Mouse (Mus musculus) kidney, embryonic 14.5 days (tissue): Measurements from ENCODE around the gene Twf2. TPM values are rescaled to one million over a fixed set of nuclear protein-coding genes. Genes with fewer than 3 reads are reported as not detected.

ENCODE experiments used
- ATAC-seq: fragments of 200-750 bp; cut with Nextera tagmentation; 2 replicates; pipeline ENCODE4 v1.8.0; 2017; ENCODE audit warnings: moderate number of reproducible peaks, mild to moderate bottlenecking, moderate TSS enrichment, moderate library complexity; ENCODE audit not compliant: low FRiP score, low TSS enrichment
- H3K27ac ChIP-seq: fragments of 300-500 bp; sonication (generic); 2 replicates; pipeline ENCODE4 v1.5.1; 2014; ENCODE audit warnings: low read depth, mild to moderate bottlenecking, low read length, moderate library complexity, mixed read lengths
- H3K27me3 ChIP-seq: fragments of 300-500 bp; sonication (generic); 2 replicates; pipeline ENCODE4 v1.6.1; 2014; ENCODE audit warnings: mild to moderate bottlenecking, low read length; ENCODE audit not compliant: control insufficient read depth, insufficient read depth
- H3K36me3 ChIP-seq: fragments of 300-500 bp; sonication (generic); 2 replicates; pipeline ENCODE4 v1.6.1; 2014; ENCODE audit warnings: low read length, mixed read lengths; ENCODE audit not compliant: control insufficient read depth, insufficient read depth
- H3K4me1 ChIP-seq: fragments of 300-500 bp; sonication (generic); 2 replicates; pipeline ENCODE4 v1.6.1; 2014; ENCODE audit warnings: low read length, mixed read lengths; ENCODE audit not compliant: control insufficient read depth, insufficient read depth
- H3K4me2 ChIP-seq: fragments of 300-500 bp; sonication (generic); replicated peaks from 2 replicates; pipeline ENCODE4 v1.6.1; 2014; ENCODE audit warnings: low read depth, mild to moderate bottlenecking, low read length
- H3K4me3 ChIP-seq: fragments of 300-500 bp; sonication (generic); 2 replicates; pipeline ENCODE4 v1.5.1; 2014; ENCODE audit warnings: mild to moderate bottlenecking, low read length
- H3K9ac ChIP-seq: fragments of 300-500 bp; sonication (generic); 2 replicates; pipeline ENCODE4 v1.6.1; 2014; ENCODE audit warnings: low read depth, mild to moderate bottlenecking, low read length, moderate library complexity
- H3K9me3 ChIP-seq: fragments of 300-500 bp; sonication (generic); 2 replicates; pipeline ENCODE4 v1.6.1; 2016; ENCODE audit warnings: low read length; ENCODE audit not compliant: control insufficient read depth
- WGBS: fragments of 180-500 bp; shearing (Covaris S2); extraction: QIAGEN DNeasy Blood & Tissue Kit; methylation state at CpG from one replicate; pipeline ENCODE4 v1.1.7; 2014; 5-methylcytosine and 5-hydroxymethylcytosine counted together
- polyA plus RNA-seq: library from polyadenylated mRNA; unstranded; fragments of >200 nt; fragmentation: Nextera tagmentation; extraction: Ambion mirVana; gene quantifications from 2 replicates; pipeline ENCODE4 v1.2.1, GENCODE M21; 2014

Gene Twf2
- polyA plus RNA-seq, 1 experiment from 2014 or later = 77.9 TPM

DNA sequence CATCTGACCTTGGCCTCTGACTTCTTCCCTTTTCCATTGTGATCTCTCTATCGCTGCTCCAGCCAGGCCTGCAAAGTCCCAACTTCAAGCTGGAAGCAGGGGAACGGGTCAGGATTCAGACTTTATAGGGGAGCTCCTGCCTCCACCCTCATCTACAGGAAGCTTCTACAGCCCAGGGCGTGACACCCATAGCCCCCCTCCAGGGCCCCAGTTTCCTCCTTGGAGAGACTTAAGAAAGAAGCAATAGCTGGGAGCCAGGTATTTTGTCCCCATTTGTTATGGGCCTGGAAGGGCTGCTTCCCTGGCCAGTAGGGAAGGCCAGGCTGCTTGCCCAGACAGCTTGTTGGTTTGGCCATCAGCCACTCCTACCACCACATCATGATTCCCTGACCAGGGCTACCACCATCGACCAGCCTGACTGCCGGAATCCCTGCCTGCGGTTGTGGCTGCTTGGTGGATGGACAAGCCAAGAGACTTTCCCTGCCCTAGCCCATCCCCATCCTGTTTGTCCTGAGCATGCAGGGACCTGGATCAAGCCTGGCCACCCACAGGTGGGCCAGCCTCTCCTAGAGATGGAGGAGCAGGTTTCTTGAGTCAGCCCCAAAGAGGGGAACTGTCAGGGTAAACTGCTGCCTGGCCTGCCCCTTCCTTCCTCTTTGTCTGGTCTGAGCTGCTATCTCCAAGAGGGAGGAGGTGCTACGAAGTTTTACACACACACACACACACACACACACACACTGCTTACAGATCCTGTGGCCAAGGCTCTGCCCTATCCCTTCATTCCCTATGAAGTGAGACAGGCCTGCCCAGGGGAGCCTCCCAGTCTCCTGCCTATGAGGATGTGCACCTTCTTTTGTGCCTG lies 1.3 kb downstream of the Twf2 start:
- H3K9me3 ChIP-seq = no peaks in the 10 kb centered on the region
- H3K27me3 ChIP-seq = no peaks in the 10 kb centered on the region
- H3K9ac ChIP-seq = peak overlapping the region; percentile 74; the same call in 1 of the 2 replicates
- H3K4me2 ChIP-seq = peak overlapping the region; percentile 62
- H3K4me1 ChIP-seq = peaks cover 24% of the 10 kb centered on the region
- 66% methylated on average over 7 of the region's 7 CpGs for WGBS
- H3K27ac ChIP-seq = no peak overlapping the region
- ATAC-seq = no peak
- H3K36me3 ChIP-seq = peaks cover 12% of the 10 kb centered on the region; the same call in 1 of the 2 replicates
- peak overlapping the region; percentile 66 for H3K4me3 ChIP-seq

DNA sequence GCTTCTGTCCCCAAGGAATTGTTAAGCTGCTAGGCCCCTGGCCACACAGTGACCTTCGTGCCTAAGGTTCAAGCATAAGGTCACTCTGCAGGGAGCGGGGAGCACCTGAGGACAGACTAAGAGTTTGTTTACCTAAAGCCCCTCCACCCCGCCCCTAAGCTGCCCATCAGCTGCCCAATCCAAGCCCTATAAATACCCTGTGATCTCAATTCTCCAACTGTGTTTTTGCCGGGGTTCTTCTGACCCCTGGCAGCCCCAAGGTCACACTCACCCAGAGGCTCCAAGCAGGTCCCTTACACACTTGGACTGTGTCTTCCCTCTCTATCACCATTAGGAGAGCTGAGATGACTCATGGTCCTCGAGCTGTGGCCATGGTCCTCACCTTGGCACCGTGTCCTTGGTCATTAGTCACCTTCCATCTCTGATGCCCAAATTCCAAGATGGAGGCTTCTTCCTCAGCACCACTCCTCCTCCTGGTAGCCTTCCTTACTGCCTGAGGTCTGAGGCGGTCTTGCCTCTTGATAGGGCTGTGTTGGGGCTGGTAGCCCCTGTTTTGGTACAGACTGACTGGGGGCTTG lies 2.9 kb downstream of the Twf2 start:
- Histone ChIP-seq H3K27me3 (no peaks in the 10 kb centered on the region), H3K9ac (no peak overlapping the region), H3K4me1 (peaks cover 17% of the 10 kb centered on the region), H3K9me3 (no peaks in the 10 kb centered on the region), H3K4me2 (no peak overlapping the region), H3K36me3 (peaks cover 14% of the 10 kb centered on the region; the same call in 1 of the 2 replicates), H3K27ac (no peak overlapping the region), H3K4me3 (no peak overlapping the region)
- ATAC-seq = no peak
- 78% methylated on average over 7 of the region's 7 CpGs for WGBS

- peaks cover 14% of the 10 kb centered on the region; the same call in 1 of the 2 replicates for H3K36me3 ChIP-seq
- H3K9me3 ChIP-seq = no peaks in the 10 kb centered on the region
- ATAC-seq = no peak
- no peak overlapping the region for H3K27ac ChIP-seq
- H3K4me1 ChIP-seq = peaks cover 22% of the 10 kb centered on the region
- no peaks in the 10 kb centered on the region for H3K27me3 ChIP-seq
- no peak overlapping the region for H3K4me2 ChIP-seq
- H3K9ac ChIP-seq = no peak overlapping the region
- H3K4me3 ChIP-seq = no peak overlapping the region
- 61% methylated on average over 2 of the region's 2 CpGs for WGBS
Observed at GRCm38 (mm10) chr9:106206515-106206914, 3.6 kb downstream of the Twf2 start.

GRCm38 (mm10) chr9:106208181-106208580 lies 5.3 kb downstream of the Twf2 start:
- no peaks in the 10 kb centered on the region for H3K27me3 ChIP-seq
- H3K9me3 ChIP-seq = no peaks in the 10 kb centered on the region
- 71% methylated on average over 5 of the region's 5 CpGs for WGBS
- H3K4me3 ChIP-seq = no peak overlapping the region
- no peak overlapping the region for H3K9ac ChIP-seq
- no peak overlapping the region for H3K4me2 ChIP-seq
- peaks cover 27% of the 10 kb centered on the region for H3K4me1 ChIP-seq
- no peak overlapping the region for H3K27ac ChIP-seq
- peaks cover 23% of the 10 kb centered on the region; the same call in 1 of the 2 replicates for H3K36me3 ChIP-seq
- ATAC-seq = no peak

- Histone ChIP-seq H3K36me3 (peaks cover 40% of the 10 kb centered on the region), H3K4me2 (no peak overlapping the region), H3K27me3 (no peaks in the 10 kb centered on the region), H3K4me3 (no peak overlapping the region), H3K9ac (no peak overlapping the region), H3K9me3 (no peaks in the 10 kb centered on the region), H3K27ac (no peak overlapping the region), H3K4me1 (peaks cover 13% of the 10 kb centered on the region)
- WGBS = 97% methylated on average over 4 of the region's 4 CpGs
- no peak for ATAC-seq
Observed at GRCm38 (mm10) chr9:106209954-106210353, 7.0 kb downstream of the Twf2 start.

GRCm38 (mm10) chr9:106210853-106211609 lies 8.1 kb downstream of the Twf2 start:
- H3K9ac ChIP-seq = no peak overlapping the region
- peaks cover 41% of the 10 kb centered on the region for H3K36me3 ChIP-seq
- no peak overlapping the region for H3K4me3 ChIP-seq
- H3K27ac ChIP-seq = no peak overlapping the region
- no peaks in the 10 kb centered on the region for H3K27me3 ChIP-seq
- WGBS = 62% methylated on average over 9 of the region's 9 CpGs
- no peak for ATAC-seq
- peaks cover 13% of the 10 kb centered on the region for H3K4me1 ChIP-seq
- no peaks in the 10 kb centered on the region for H3K9me3 ChIP-seq
- peak overlapping the region; percentile 36; the same call in 1 of the 2 replicates for H3K4me2 ChIP-seq

- Histone ChIP-seq H3K36me3 (peaks cover 41% of the 10 kb centered on the region), H3K27me3 (no peaks in the 10 kb centered on the region), H3K27ac (no peak overlapping the region; the same call in 1 of the 2 replicates), H3K4me3 (peak overlapping the region; percentile 15), H3K4me2 (peak overlapping the region; percentile 36), H3K9me3 (no peaks in the 10 kb centered on the region), H3K4me1 (peaks cover 13% of the 10 kb centered on the region), H3K9ac (peak overlapping the region; percentile 52)
- 20% methylated on average over 37 of the region's 37 CpGs for WGBS
- peak; percentile 83 for ATAC-seq
Observed at GRCm38 (mm10) chr9:106211680-106212593, 9.0 kb downstream of the Twf2 start.

GRCm38 (mm10) chr9:106212594-106212981 lies 9.7 kb downstream of the Twf2 start:
- Histone ChIP-seq H3K27ac (no peak overlapping the region), H3K9ac (no peak overlapping the region), H3K4me1 (peaks cover 13% of the 10 kb centered on the region), H3K4me3 (no peak overlapping the region), H3K36me3 (peaks cover 41% of the 10 kb centered on the region), H3K27me3 (no peaks in the 10 kb centered on the region), H3K4me2 (no peak overlapping the region), H3K9me3 (no peaks in the 10 kb centered on the region)
- 80% methylated on average over 12 of the region's 12 CpGs for WGBS
- ATAC-seq = no peak
